Mouse (Mus musculus) thymus, adult 2 months (tissue): ENCODE data around the gene Xrcc3.

Experiments
- CTCF ChIP-seq: fragments of 200-500 bp; IDR thresholded peaks from 2 replicates; pipeline ENCODE4 v1.5.1; 2012; ENCODE audit warnings: mild to moderate bottlenecking, control low read depth, low read length, moderate library complexity, borderline replicate concordance; ENCODE audit not compliant: control insufficient read depth, poor library complexity, insufficient read depth; ENCODE audit errors: extremely low read depth
- POLR2A ChIP-seq: fragments of 200-500 bp; IDR thresholded peaks from 2 replicates; pipeline ENCODE4 v1.6.1; 2012; ENCODE audit warnings: mild to moderate bottlenecking, low read length, control low read depth, moderate library complexity; ENCODE audit not compliant: control insufficient read depth, poor library complexity, insufficient read depth; ENCODE audit errors: extremely low read depth

GRCm38 (mm10) chr12:111800459-111801183 lies 13.1 kb downstream of the Xrcc3 start:
- TF ChIP-seq CTCF, result no peak
- TF ChIP-seq POLR2A, result no peak
